Mouse (Mus musculus) stomach, embryonic 16.5 days (tissue): ENCODE measurements around the gene Alk. TPM values are rescaled to one million over a fixed set of nuclear protein-coding genes. Genes with fewer than 3 reads are reported as not detected.

Source experiments
- ATAC-seq: fragments of 200-750 bp; cut with Nextera tagmentation; 2 replicates; pipeline ENCODE4 v1.8.0; 2017; ENCODE audit warnings: moderate number of reproducible peaks, moderate TSS enrichment; ENCODE audit not compliant: insufficient read depth, low FRiP score
- H3K27ac ChIP-seq: fragments of 300-500 bp; sonication (generic); 2 replicates; pipeline ENCODE4 v1.5.1; 2014; ENCODE audit warnings: low read length
- H3K27me3 ChIP-seq: fragments of 300-500 bp; sonication (generic); 2 replicates; pipeline ENCODE4 v1.6.1; 2014; ENCODE audit warnings: low read length, control low read depth, mixed read lengths; ENCODE audit not compliant: control insufficient read depth, insufficient read depth
- H3K36me3 ChIP-seq: fragments of 300-500 bp; sonication (generic); 2 replicates; pipeline ENCODE4 v1.6.1; 2014; ENCODE audit warnings: low read length; ENCODE audit not compliant: control insufficient read depth, insufficient read depth
- H3K4me1 ChIP-seq: fragments of 300-500 bp; sonication (generic); 2 replicates; pipeline ENCODE4 v1.6.1; 2014; ENCODE audit warnings: low read length, control low read depth, mixed read lengths; ENCODE audit not compliant: control insufficient read depth, insufficient read depth
- H3K4me2 ChIP-seq: fragments of 300-500 bp; sonication (generic); 2 replicates; pipeline ENCODE4 v1.6.1; 2014; ENCODE audit warnings: low read depth, low read length, mixed read lengths
- H3K4me3 ChIP-seq: fragments of 300-500 bp; sonication (generic); replicated peaks from 2 replicates; pipeline ENCODE4 v1.5.1; 2014; ENCODE audit warnings: mild to moderate bottlenecking, low read length
- H3K9ac ChIP-seq: fragments of 300-500 bp; sonication (generic); 2 replicates; pipeline ENCODE4 v1.6.1; 2014; ENCODE audit warnings: low read length
- H3K9me3 ChIP-seq: fragments of 300-500 bp; sonication (generic); replicated peaks from 2 replicates; pipeline ENCODE4 v1.6.1; 2016; ENCODE audit warnings: low read length, control low read depth; ENCODE audit not compliant: control insufficient read depth
- WGBS: fragments of 180-500 bp; shearing (Covaris S2); extraction: QIAGEN DNeasy Blood & Tissue Kit; methylation state at CpG from one replicate; pipeline ENCODE4 v1.1.7; 2014; 5-methylcytosine and 5-hydroxymethylcytosine counted together
- polyA plus RNA-seq: library from polyadenylated mRNA; unstranded; fragments of >200 nt; fragmentation: Nextera tagmentation; extraction: Ambion mirVana; gene quantifications from 2 replicates; pipeline ENCODE4 v1.2.1, GENCODE M21; 2015

The Alk gene
- polyA plus RNA-seq, 1 experiment from 2014 or later = 1.5 TPM

DNA sequence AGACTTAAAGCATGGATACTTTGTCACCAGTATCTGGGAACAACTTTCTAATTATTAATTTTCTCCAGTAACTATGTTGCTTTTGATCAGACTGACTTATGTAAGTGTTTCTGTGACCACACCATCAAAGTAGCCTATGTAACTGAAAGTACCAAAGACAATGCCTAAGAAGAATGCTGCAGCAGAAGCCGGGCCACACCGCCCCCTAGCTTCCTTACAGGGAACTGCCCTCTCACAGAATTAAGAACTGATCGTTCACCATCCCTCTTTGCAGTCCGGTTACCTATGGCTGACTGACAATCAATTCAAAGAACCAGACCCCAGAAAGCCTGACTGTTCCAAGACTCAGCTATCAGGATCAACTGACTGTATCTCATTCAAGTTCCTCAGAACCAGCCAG lies 362.4 kb downstream of the Alk start:
- Histone ChIP-seq H3K9ac (no peak overlapping the region), H3K36me3 (no peaks in the 10 kb centered on the region), H3K27me3 (no peaks in the 10 kb centered on the region), H3K9me3 (no peaks in the 10 kb centered on the region), H3K4me1 (no peaks in the 10 kb centered on the region), H3K4me2 (no peak overlapping the region), H3K4me3 (no peak overlapping the region), H3K27ac (no peak overlapping the region)
- WGBS = 27% methylated on average over 4 of the region's 4 CpGs
- ATAC-seq = no peak

DNA sequence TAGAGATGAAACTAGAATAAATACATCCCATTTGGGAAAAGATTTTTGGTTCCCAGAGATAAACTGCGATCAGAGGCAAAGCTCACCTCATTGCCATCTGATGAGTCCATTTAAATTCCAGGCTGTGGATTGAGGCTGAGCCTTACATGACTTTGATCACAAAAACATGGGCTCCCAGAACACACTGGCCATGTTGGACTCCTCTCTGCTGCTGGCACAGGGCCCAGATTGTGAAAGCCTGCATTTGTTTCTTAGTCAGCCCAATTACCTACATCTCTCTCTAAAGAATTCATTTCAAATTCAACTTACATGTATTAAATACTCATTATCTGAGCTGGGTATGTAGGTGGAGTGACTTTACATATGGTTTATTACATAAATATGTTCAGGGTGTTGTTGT lies 367.1 kb downstream of the Alk start:
- Histone ChIP-seq H3K27ac (no peak overlapping the region), H3K27me3 (no peaks in the 10 kb centered on the region), H3K4me1 (no peaks in the 10 kb centered on the region), H3K4me2 (no peak overlapping the region), H3K9ac (no peak overlapping the region), H3K36me3 (no peaks in the 10 kb centered on the region), H3K4me3 (no peak overlapping the region), H3K9me3 (no peaks in the 10 kb centered on the region)
- WGBS = 91% methylated on average over 1 of the region's 1 CpGs
- no peak for ATAC-seq

DNA sequence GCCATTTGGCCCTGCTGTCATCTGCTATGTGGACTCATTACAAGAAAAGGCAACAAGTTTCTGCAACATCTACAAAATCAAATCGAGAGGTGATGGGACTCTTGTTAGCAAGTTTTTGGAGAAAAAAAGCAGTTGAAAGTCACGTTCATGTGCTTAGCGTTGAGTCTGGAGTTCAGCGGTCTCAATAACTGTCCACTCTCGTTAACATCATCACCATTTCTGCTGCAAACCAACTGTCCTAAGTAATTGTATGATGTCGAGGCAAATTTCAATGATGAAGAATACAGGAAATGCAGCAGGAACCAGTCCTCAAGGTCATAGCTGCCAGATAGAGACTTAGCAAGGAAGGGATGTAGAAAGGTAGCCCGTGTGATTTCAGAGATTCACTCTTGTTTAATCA lies 373.5 kb downstream of the Alk start:
- ATAC-seq = no peak
- H3K36me3 ChIP-seq = no peaks in the 10 kb centered on the region
- H3K4me3 ChIP-seq = no peak overlapping the region
- H3K9ac ChIP-seq = no peak overlapping the region
- no peak overlapping the region for H3K27ac ChIP-seq
- no peaks in the 10 kb centered on the region for H3K4me1 ChIP-seq
- no peaks in the 10 kb centered on the region for H3K27me3 ChIP-seq
- H3K9me3 ChIP-seq = no peaks in the 10 kb centered on the region
- no peak overlapping the region for H3K4me2 ChIP-seq
- WGBS = 88% methylated on average over 7 of the region's 7 CpGs

DNA sequence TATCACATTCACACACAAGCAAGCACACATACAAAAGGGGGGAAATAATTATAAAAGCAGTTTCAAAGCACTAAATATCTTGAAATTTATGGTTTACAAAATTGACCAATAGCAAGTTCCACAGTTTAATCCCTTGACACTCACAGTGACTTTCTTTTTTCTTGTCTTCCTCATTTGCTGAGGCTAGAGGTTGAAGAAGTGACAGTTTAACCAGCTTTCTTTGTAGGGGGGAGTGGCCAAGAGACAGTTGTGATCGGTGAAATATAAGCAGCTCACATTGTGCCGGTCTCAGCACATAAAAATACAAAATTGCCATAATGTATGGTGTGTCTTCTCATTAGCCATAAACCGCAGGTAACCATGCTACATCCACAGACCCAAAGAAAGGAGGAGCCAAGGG lies 385.6 kb downstream of the Alk start:
- no peaks in the 10 kb centered on the region for H3K27me3 ChIP-seq
- no peak overlapping the region for H3K27ac ChIP-seq
- no peak overlapping the region for H3K4me2 ChIP-seq
- WGBS = 85% methylated on average over 3 of the region's 3 CpGs
- no peak overlapping the region for H3K9ac ChIP-seq
- H3K4me3 ChIP-seq = no peak overlapping the region
- H3K36me3 ChIP-seq = no peaks in the 10 kb centered on the region
- H3K9me3 ChIP-seq = no peaks in the 10 kb centered on the region
- no peaks in the 10 kb centered on the region for H3K4me1 ChIP-seq
- no peak for ATAC-seq

DNA sequence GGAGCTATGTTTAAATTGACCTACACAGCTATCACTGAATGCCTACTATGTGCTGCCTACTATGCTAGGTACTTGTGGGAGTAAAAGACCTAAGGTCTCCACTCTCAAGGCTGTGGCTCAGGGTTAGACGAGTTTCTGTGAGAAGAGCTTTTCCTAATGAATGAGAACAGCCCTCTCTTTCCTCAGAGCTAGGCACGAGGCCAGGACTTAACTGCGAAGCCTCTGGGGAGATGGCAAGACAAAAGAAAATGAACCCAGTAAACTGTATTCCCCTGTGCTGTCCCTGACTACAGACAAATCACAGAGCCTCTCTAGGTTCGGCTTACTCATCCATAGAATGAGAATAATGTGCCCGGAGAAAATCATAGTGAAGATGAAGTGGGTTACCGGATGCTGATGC lies 406.9 kb downstream of the Alk start:
- Histone ChIP-seq H3K4me2 (no peak overlapping the region), H3K4me3 (no peak overlapping the region), H3K36me3 (no peaks in the 10 kb centered on the region), H3K9me3 (no peaks in the 10 kb centered on the region), H3K9ac (no peak overlapping the region), H3K27ac (no peak overlapping the region), H3K4me1 (no peaks in the 10 kb centered on the region), H3K27me3 (no peaks in the 10 kb centered on the region)
- WGBS = 76% methylated on average over 6 of the region's 6 CpGs
- no peak for ATAC-seq

DNA sequence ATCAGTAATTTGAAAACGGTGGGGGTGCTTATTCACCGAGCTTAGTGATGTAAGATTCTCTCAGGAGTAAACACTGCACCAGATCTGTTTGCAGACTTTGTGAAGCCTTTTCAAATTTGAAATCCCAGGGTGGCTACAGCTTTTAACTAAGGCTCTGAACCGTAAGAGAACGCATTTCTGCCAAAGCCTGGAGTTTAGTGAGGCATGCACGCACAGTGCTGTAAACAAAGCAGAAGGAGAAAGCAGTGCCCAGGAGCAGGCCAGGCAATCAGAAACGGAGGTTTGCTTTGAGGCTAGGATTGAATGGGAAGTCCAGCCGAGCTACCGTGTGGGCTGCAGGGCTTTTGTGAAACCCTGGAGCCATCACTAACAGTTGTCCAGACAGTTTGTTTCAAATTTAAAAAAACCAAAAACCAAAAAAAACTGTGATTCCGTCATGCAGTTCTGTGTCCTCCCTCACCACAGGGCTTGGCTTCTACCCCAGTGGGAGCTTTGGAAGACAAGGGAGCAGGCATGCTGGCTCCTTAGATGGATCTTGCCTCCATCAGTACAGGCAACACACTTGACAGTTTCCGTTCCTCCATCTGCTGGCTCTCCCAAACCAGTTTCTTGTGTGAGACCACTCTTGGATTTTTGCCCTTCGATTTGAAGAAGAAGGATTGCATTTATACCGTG lies 409.3 kb downstream of the Alk start:
- no peak overlapping the region for H3K4me2 ChIP-seq
- no peaks in the 10 kb centered on the region for H3K36me3 ChIP-seq
- H3K9ac ChIP-seq = no peak overlapping the region
- 39% methylated on average over 12 of the region's 12 CpGs for WGBS
- no peak overlapping the region for H3K27ac ChIP-seq
- H3K4me1 ChIP-seq = no peaks in the 10 kb centered on the region
- H3K27me3 ChIP-seq = no peaks in the 10 kb centered on the region
- H3K4me3 ChIP-seq = no peak overlapping the region
- ATAC-seq = no peak
- H3K9me3 ChIP-seq = no peaks in the 10 kb centered on the region

DNA sequence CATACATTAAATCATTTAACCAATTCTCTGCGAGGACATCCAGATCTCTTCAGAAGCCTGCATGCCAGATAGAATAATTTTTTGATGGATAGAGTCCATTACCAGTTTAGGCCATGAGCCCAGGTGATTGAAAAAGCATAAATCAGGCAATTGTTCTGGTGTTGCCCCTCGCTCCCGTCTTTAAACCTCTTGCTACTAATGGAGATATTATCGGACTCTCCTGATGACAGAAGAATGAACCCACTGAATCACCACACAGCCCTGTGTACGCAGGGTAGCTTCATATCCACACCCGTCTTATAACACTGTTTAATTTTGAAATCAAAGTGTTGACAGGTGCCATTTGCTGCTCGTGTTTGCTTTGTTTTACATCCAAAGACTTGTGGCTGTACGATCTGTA lies 413.9 kb downstream of the Alk start:
- Histone ChIP-seq H3K4me1 (no peaks in the 10 kb centered on the region), H3K4me2 (no peak overlapping the region), H3K36me3 (no peaks in the 10 kb centered on the region), H3K27me3 (no peaks in the 10 kb centered on the region), H3K9ac (no peak overlapping the region), H3K27ac (no peak overlapping the region), H3K4me3 (no peak overlapping the region), H3K9me3 (no peaks in the 10 kb centered on the region)
- 64% methylated on average over 8 of the region's 8 CpGs for WGBS
- no peak for ATAC-seq

DNA sequence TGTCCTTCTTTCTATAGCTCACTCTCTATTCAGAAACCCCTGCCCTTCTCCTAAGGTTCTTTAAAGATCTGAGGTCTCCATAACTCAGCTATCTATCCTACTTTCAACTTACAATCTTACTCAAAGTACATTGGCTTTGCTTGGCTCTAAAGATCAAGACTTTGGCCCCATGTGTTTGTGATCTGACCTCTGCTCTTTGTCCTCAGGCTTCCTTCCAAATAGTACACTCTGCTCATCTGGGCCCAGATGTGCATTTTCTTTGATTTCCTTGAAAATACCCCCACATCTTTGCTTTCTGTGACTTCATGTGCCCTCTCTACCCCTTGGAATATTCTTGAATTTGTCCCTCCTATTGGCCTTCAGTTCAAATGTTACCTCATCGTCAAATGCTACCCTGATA lies 417.4 kb downstream of the Alk start:
- ATAC-seq = no peak
- no peaks in the 10 kb centered on the region for H3K4me1 ChIP-seq
- H3K27me3 ChIP-seq = no peaks in the 10 kb centered on the region
- H3K4me2 ChIP-seq = no peak overlapping the region
- H3K4me3 ChIP-seq = no peak overlapping the region
- 94% methylated on average over 1 of the region's 1 CpGs for WGBS
- H3K9ac ChIP-seq = no peak overlapping the region
- no peaks in the 10 kb centered on the region for H3K36me3 ChIP-seq
- no peak overlapping the region for H3K27ac ChIP-seq
- H3K9me3 ChIP-seq = no peaks in the 10 kb centered on the region

DNA sequence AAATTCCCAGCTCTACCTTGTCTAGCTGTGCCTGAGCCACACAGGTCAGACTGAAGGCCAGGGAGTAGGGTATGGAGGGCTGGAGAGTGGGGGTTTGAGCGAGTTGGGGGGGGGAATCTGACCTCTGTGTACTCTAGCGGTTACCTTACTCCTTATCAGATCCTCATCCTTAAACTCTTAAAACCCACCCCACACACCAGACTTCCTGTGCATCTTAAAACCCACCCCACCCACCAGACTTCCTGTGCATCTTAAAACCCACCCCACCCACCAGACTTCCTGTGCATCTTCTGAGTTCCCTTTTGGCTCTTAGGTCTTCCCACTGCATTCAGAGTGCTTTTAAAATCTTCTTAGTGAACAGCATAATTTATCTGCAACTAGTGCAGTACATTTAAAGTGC lies 422.0 kb downstream of the Alk start:
- Histone ChIP-seq H3K4me1 (no peaks in the 10 kb centered on the region), H3K4me2 (no peak overlapping the region), H3K4me3 (no peak overlapping the region), H3K9ac (no peak overlapping the region), H3K27ac (no peak overlapping the region), H3K9me3 (no peaks in the 10 kb centered on the region), H3K36me3 (no peaks in the 10 kb centered on the region), H3K27me3 (no peaks in the 10 kb centered on the region)
- no peak for ATAC-seq
- 69% methylated on average over 2 of the region's 2 CpGs for WGBS

DNA sequence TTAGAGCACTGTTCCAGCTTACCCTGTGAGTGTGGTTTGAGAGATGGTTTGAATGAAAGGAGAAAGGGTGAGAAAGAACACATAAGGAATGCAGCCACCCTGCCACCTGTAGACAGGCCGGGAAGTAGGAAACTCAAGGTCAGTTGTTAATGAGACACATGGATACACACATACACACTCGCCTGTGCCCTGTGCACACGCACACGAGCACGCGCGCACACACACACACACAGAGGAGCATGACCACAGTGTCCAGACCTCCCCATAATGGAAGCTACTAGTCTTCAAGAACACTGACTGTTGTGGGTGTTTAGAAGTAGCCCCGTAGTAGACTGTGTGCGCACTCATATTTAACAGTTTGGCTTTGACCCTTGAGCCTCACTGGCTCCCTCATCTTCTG lies 424.2 kb downstream of the Alk start:
- no peaks in the 10 kb centered on the region for H3K4me1 ChIP-seq
- H3K36me3 ChIP-seq = no peaks in the 10 kb centered on the region
- WGBS = 92% methylated on average over 9 of the region's 9 CpGs
- H3K4me2 ChIP-seq = no peak overlapping the region
- H3K9me3 ChIP-seq = no peaks in the 10 kb centered on the region
- H3K27me3 ChIP-seq = no peaks in the 10 kb centered on the region
- no peak overlapping the region for H3K4me3 ChIP-seq
- H3K27ac ChIP-seq = no peak overlapping the region
- no peak overlapping the region for H3K9ac ChIP-seq
- no peak for ATAC-seq
